Mouse (Mus musculus) B cell, adult 67 days (primary cell): ENCODE results near the gene Nup54. TPM values are rescaled to one million over a fixed set of nuclear protein-coding genes. Genes with fewer than 3 reads are reported as not detected.

Experiments
- total RNA-seq, 2 experiments: library from RNA; stranded (reverse); gene quantifications; 4 replicates each; pipeline ENCODE4 v1.2.4; 2023

The Nup54 gene
- 10 to 100 TPM; 55.3 to 60.4 TPM for total RNA-seq

GRCm38 (mm10) chr5:92435025-92435584, at the start of gene Nup54:
TSS of gene Nup54 (minus strand) at chr5:92435219.

Other genes starting within 250 kb of the Nup54 start
- gene U90926, start 219.8 kb downstream of the Nup54 start, total RNA-seq = not detected
- 1 to 10 TPM in 1 of 2 experiments, under 1 TPM in 1; 0.73 to 1.5 TPM for gene Ppef2, start 178.9 kb downstream of the Nup54 start, total RNA-seq
- gene Naaa, start 157.0 kb downstream of the Nup54 start, total RNA-seq = 10 to 100 TPM; 41.9 to 43.3 TPM
- gene Sdad1, start 124.7 kb downstream of the Nup54 start, total RNA-seq = 100 to 1,000 TPM; 109 to 111 TPM
- 1 to 10 TPM in 1 of 2 experiments, not detected in 1; 1.3 TPM for gene Cxcl9, start 107.1 kb downstream of the Nup54 start, total RNA-seq
- 1 to 10 TPM in 1 of 2 experiments, not detected in 1; 1.5 TPM for gene Art3, start 103.4 kb downstream of the Nup54 start, total RNA-seq
- gene Cxcl10, start 86.3 kb downstream of the Nup54 start, total RNA-seq = 1 to 10 TPM in 1 of 2 experiments, not detected in 1; 1.5 TPM
- 10 to 100 TPM; 31.1 to 33.0 TPM for gene Scarb2, start 71.6 kb upstream of the Nup54 start, total RNA-seq
- not detected for gene Fam47e, start 119.8 kb upstream of the Nup54 start, total RNA-seq
- gene Stbd1, start 167.8 kb upstream of the Nup54 start, total RNA-seq = 1 to 10 TPM; 5.6 to 7.6 TPM
- under 1 TPM in 1 of 2 experiments, not detected in 1; 0.32 TPM for gene Ccdc158, start 240.1 kb upstream of the Nup54 start, total RNA-seq
- gene Shroom3, start 248.2 kb upstream of the Nup54 start, total RNA-seq = not detected